Mouse (Mus musculus): ENCODE results near the gene Il16.

The Il16 gene

GRCm38 (mm10) chr7:83745413-83746106 lies at the start of gene Il16:
Gene Il16 (minus strand): TSS chr7:83745726.
- peak in 1 of 2 experiments; percentile 16 for DNase-seq

GRCm38 (mm10) chr7:83794705-83795104 lies 49.2 kb upstream of the Il16 start, which contains the start of gene Cfap161:
Gene Cfap161 (minus strand): TSS chr7:83794880.
- DNase-seq = peak; percentile 64 to 78

- no peak for DNase-seq
These were observed 48.6 kb upstream of the Il16 start for GRCm38 (mm10) chr7:83794006-83794683.

- DNase-seq = no peak
These were observed 35.4 kb upstream of the Il16 start for GRCm38 (mm10) chr7:83780881-83781280.

- peak; percentile 29 to 70 for DNase-seq
These were observed 34.5 kb upstream of the Il16 start for GRCm38 (mm10) chr7:83780026-83780425.

GRCm38 (mm10) chr7:83779028-83779427 lies 33.5 kb upstream of the Il16 start:
- no peak for DNase-seq

- no peak for DNase-seq
These were observed 33.0 kb upstream of the Il16 start for GRCm38 (mm10) chr7:83778516-83778915.

- DNase-seq = peak in 1 of 2 experiments; percentile 27
These were observed 29.2 kb upstream of the Il16 start for GRCm38 (mm10) chr7:83774721-83775120.

- DNase-seq = no peak
These were observed 18.1 kb upstream of the Il16 start for GRCm38 (mm10) chr7:83763674-83764073.

- DNase-seq = no peak
These were observed 16.8 kb upstream of the Il16 start for GRCm38 (mm10) chr7:83762336-83762735.

GRCm38 (mm10) chr7:83751055-83751454 lies 5.5 kb upstream of the Il16 start:
- no peak for DNase-seq

- no peak for DNase-seq
These were observed 2.9 kb upstream of the Il16 start for GRCm38 (mm10) chr7:83748405-83748804.

GRCm38 (mm10) chr7:83746107-83746687 lies 671 bp upstream of the Il16 start:
- no peak for DNase-seq

GRCm38 (mm10) chr7:83745065-83745412 lies 487 bp downstream of the Il16 start:
- DNase-seq = no peak

GRCm38 (mm10) chr7:83744250-83744649 lies 1.3 kb downstream of the Il16 start:
- DNase-seq = no peak

- no peak for DNase-seq
These were observed 2.8 kb downstream of the Il16 start for GRCm38 (mm10) chr7:83742690-83743089.

- DNase-seq = no peak
These were observed 3.5 kb downstream of the Il16 start for GRCm38 (mm10) chr7:83742026-83742425.

- DNase-seq = peak in 1 of 2 experiments; percentile 52
These were observed 5.7 kb downstream of the Il16 start for GRCm38 (mm10) chr7:83739680-83740310.

- DNase-seq = no peak
These were observed 6.7 kb downstream of the Il16 start for GRCm38 (mm10) chr7:83738623-83739462.

GRCm38 (mm10) chr7:83737914-83738490 lies 7.5 kb downstream of the Il16 start:
- DNase-seq = no peak

GRCm38 (mm10) chr7:83736341-83737115 lies 9.0 kb downstream of the Il16 start:
- no peak for DNase-seq
